Mouse (Mus musculus) brain, embryonic 14.5 days (tissue): Measurements from ENCODE around the gene Gsdme.

Source experiments
- CTCF ChIP-seq: fragments of 200-500 bp; IDR thresholded peaks from 2 replicates; pipeline ENCODE4 v1.5.1; 2012; ENCODE audit warnings: inconsistent platforms, mild to moderate bottlenecking, moderate library complexity, borderline replicate concordance; ENCODE audit not compliant: insufficient read depth, insufficient read length; ENCODE audit errors: extremely low read depth
- POLR2A ChIP-seq: fragments of 200-500 bp; IDR thresholded peaks from 2 replicates; pipeline ENCODE4 v1.6.1; 2012; ENCODE audit warnings: mild to moderate bottlenecking, inconsistent platforms, borderline replicate concordance; ENCODE audit not compliant: poor library complexity, insufficient read depth, insufficient read length, severe bottlenecking; ENCODE audit errors: extremely low read depth

GRCm38 (mm10) chr6:50231288-50231687 is 32.4 kb downstream of the Gsdme start:
- TF ChIP-seq CTCF (no peak), POLR2A (no peak)
